Mouse (Mus musculus): Measurements from ENCODE around the gene Arhgap45.

Gene Arhgap45

GRCm38 (mm10) chr10:80016931-80017330, 478 bp downstream of the Arhgap45 start:
- no peak for DNase-seq

DNA sequence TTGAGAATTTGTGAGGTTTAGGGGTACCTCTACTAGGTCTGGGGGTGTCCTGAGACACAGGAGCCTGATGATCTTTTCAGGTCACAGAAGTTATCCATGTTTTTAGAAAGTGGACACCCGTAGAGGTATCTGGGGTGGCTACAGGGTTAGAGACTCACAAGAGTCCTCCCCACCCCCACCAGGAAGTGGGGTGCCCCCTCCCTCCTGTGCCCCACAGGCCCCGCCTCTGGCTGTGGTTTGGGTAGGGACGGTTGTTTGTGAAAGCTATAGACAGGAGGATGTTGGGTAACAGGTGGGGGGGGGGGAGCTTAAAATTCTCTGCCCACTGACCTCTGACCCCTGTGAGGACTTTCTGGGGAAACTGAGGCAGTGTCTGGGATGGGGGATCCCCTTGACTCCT, 908 bp downstream of the Arhgap45 start:
- DNase-seq = peak; percentile 92 to 94

- peak in 1 of 2 experiments; percentile 44 for DNase-seq
These were observed 1.3 kb downstream of the Arhgap45 start for GRCm38 (mm10) chr10:80017771-80018170.

DNA sequence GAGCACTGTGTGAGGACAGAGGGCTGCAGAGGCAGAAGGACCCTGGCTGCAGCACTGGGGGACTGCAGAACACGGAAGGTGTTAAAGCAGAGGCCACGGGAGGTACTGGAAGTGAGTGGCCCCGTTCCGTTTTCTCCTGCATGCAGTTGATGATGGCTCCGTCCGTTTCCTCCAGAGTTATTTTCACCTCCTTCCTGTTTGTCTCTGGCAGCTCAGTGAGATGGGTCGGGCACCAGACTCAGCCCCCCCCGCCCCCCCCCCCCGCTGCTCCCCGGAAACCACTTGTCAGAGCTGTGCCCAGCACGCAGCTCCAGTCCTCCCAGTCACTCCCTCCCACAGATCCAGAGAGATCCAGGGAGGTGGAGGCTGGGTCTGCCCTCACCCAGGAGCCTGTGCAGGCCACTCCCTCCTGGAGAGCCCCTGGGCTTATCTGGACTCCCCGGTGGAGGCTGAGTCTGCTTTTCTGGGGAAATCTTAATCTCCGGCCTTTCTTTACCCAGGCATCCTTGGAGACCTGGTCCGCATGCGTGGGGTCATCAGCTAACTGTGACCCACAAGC, 2.4 kb downstream of the Arhgap45 start:
- DNase-seq = peak; percentile 58 to 64

- DNase-seq = no peak
These were observed 3.1 kb downstream of the Arhgap45 start for GRCm38 (mm10) chr10:80019471-80020131.

DNA sequence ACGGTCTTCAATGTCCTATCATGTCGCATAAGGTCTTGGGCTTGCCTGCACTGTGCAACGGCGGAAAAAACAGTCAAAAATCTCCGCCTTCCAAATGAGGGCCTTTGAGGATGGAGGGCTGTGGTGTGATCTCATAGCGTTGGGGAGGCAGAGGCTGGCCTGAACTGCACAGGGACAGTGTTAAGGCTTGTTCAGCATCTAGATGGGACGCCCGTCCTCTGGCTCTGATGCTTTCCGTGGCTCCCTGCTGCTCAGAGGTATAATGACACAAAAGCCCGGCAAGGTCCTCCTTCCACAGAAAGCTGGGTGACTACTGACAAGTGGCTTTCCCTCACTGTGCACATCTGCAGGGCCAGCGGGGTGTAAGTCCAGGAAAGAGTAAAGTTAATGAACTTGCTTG, 3.7 kb downstream of the Arhgap45 start:
- no peak for DNase-seq

- DNase-seq = no peak
These were observed 4.3 kb downstream of the Arhgap45 start for GRCm38 (mm10) chr10:80020603-80021319.

- DNase-seq = no peak
These were observed 4.8 kb downstream of the Arhgap45 start for GRCm38 (mm10) chr10:80021320-80021641.

DNA sequence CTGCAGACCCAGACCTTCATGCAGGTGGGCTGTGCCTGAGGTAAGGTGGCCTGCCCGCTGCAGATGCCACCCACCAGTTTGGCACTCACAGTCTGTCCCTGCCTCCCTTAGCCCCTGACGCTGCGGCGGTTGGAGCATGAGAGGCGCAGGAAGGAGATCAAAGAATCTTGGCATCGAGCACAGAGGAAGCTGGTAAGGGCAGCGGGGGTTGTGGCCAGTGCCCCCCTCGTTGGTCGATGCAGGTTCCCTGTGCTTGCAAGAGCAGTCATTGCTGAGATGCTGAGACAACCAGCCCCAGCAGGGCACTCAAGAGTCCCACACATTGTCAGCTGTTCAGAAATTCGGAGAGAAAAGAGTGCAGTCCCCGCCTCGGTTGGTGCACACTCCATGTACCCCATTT, 5.7 kb downstream of the Arhgap45 start:
- no peak for DNase-seq

DNA sequence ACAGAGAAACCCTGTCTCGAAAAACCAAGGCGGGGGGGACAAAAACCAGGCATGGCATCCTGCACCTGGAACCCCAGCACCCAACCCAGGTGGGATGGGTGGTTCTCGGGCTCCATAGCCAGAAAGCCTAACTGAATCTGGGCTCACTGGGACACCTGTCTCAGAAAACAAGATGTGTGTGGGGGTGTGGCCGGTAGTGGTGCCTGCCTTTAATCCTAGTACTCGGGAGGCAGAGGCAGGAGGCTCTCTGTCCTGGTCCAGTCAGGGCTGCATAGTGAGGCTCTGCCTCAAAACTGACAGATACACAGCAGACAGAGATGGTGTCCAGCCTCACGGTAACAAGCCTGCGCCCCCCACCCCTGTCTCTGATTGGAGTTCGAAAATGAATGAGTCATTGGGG, 6.4 kb downstream of the Arhgap45 start:
- DNase-seq = no peak

DNA sequence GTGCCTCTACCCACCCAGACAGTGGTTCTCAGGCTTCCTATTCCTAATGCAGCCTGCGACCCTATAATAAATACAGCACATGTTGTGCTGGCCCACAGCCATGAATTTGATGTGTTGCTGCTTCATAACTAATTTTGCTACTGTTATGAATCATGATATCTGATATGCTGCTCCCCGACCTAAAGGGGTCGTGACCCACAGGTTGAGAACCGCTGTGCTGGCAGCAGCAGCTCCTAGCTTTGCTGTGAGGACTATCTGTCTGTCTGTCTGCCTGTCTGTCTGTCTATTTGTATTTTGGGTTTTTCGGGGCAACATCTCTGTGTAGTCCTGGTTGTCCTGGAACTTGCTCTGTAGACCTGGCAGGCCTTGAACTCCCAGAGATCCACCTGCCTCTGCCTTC, 7.3 kb downstream of the Arhgap45 start:
- DNase-seq = no peak

DNA sequence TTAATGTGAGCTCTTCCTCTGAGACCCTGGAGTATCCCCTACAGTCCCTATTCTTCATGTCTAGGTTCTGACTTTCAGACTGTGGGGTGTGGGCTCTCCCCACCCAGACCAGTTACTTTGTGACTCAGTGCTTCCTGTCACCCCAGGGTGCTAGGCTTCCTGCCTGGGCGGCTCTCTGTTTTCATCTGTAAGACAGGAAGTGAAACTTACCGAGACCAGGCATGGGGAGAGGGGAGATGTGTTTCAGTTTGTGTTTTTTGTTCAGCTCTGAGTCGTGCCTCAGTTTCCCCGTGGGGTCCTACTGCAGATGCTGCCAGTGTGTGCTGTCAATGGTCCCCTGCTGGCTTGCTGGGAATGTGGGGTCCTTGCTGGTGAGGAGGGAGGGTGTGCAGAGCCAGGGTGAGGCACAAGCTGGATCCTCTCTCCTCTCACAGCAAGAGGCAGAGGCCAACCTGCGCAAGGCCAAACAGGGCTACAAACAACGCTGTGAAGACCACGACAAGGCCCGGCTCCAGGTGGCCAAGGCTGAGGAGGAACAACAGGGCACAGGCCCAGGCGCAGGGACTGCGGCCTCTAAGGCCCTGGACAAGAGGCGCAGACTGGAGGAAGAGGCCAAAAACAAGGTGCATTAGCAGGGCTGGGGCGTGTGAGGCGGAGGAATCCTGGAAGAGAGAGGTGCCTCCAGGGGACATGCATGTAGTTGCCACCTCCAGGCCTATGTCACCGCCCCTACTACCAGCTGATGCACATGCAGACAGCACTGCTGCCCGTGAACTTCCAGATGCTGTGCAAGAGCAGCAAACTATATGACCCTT, 8.0 kb downstream of the Arhgap45 start:
- DNase-seq = peak; percentile 80 to 84

DNA sequence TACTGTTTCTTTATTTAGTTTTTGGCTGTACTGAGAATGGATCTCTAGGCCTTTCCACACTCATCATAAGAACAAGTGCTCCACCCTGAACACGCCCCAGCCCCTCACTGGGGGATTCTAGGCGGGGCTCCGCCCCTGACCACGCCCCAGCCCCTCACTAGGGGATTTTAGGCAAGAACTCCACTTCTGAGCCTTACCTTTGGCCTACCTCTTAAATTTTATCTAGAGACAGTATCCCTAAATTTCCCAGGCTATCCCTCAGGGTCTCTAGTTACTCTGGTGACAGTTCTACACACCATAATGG, 8.5 kb downstream of the Arhgap45 start:
- no peak for DNase-seq

GRCm38 (mm10) chr10:80025463-80025862, 9.0 kb downstream of the Arhgap45 start:
- no peak for DNase-seq

GRCm38 (mm10) chr10:80025889-80026288, 9.4 kb downstream of the Arhgap45 start:
- DNase-seq = peak; percentile 35 to 48

- DNase-seq = no peak
These were observed 11.4 kb downstream of the Arhgap45 start for GRCm38 (mm10) chr10:80027681-80028520.

- no peak for DNase-seq
These were observed 12.0 kb downstream of the Arhgap45 start for GRCm38 (mm10) chr10:80028521-80028846.

DNA sequence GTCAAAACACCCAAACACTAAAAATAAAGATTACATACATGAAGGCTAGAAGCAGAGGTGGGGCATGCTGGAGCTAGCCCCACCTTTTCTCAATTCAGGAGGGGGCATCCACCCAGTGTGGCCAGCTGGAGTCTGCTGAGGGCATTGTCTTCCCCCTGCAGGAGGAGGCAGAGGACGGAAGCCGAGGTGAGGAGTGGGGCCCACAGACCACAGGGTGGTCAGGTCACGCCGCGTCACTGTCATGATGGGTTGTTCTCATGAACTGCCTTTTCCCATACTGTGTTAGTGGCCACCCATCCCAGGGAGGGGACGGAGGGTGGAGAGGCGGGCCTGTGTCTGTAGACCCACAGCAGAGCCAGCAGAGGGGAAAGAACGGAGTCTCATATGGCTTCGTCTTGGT, 13.7 kb downstream of the Arhgap45 start:
- DNase-seq = no peak

- DNase-seq = no peak
These were observed 14.3 kb downstream of the Arhgap45 start for GRCm38 (mm10) chr10:80030736-80031135.

DNA sequence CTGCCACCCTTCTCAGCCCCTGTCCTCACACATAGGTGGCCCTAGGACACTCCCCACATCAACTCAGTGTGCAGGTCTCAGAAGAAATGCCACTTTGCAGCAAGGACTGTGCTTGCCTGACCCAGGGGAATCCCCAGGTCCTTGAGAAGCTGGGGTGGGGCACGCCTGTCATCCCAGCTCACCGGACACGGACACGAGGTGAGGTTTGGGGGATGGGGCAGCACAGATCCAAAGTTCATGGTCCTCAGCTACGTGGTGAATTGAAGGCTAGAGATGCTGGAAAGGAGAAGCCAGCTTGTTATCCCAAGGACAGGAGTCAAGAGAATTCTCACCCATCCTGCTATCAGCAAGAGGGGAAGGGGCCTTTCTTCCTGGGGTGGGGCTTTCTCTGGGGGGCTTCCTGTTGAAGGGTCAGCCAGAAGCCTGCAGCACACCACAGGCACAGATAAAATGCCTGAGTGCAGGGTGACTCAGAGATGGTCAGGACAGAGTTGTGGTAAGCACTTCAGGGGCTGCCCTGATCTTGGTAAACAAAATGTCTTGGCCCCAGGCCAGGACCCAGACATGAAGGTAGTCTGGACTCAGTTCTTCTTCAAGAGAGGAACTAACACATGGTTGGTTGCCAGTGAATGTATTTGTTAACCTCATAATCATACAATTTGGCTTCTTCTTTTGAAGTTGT, 16.5 kb downstream of the Arhgap45 start:
- DNase-seq = peak; percentile 90 to 92

GRCm38 (mm10) chr10:80033511-80034391, 17.3 kb downstream of the Arhgap45 start:
- DNase-seq = peak; percentile 58 to 64

Measured in B cell, adult 2 months (primary cell).